Mouse (Mus musculus): ENCODE measurements around the gene Thbs2. TPM values are rescaled to one million over a fixed set of nuclear protein-coding genes. Genes with fewer than 3 reads are reported as not detected.

Thbs2 gene
- polyA plus RNA-seq, 1 experiment from 2014 or later, result 110 TPM

DNA sequence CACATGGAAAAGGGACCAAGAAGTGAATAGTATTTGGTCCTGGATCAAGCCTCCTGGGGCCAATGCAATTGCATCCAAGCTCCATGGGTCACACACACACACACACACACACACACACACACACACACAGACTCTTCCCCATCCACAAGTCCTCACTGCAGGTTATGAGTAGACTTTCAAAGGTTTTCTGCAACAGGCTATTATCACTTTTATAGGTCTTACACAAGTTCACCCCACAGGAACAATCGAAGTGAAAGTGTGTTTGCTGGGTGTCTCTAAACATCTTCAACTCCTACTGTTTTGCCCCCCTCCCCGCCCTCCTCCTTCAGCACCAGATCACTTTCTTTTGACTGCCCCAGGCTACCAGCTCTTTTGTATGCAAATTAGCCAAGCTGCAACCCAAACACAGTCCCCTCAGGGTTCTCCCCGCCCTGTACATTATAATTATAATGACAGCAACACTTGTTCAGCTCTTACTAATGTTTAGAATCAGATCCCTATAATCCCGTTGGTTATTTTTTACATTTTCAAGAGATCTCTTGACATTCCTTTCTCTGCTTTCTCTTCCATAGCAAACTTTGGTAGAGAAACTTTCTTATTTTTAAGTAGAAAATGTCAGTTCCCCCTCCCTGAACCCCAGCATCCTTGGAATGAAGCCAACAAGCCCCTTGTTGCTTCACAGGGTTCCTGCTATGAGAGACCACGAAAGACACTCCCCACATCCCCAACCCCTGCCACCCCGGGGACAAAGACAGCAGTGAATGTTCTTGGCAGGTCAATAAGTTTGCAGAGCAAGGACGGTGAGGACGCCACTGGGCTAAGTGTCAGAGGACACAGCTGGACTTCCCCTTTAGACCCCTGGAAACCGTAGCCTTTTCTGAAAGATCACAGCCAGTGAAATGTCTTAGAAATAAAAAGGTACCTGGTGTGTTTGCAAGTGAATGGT lies 714 bp downstream of the Thbs2 start:
- Histone ChIP-seq H3K36me3 (peaks cover 18% of the 10 kb centered on the region), H3K4me3 (peak overlapping the region; percentile 47), H3K9me3 (no peaks in the 10 kb centered on the region), H3K4me1 (peaks cover 13% of the 10 kb centered on the region), H3K27me3 (no peaks in the 10 kb centered on the region), H3K9ac (peak overlapping the region; percentile 37), H3K4me2 (peak overlapping the region; percentile 51), H3K27ac (peak overlapping the region; percentile 87)
- ATAC-seq (ENCODE audit: insufficient number of reproducible peaks, low FRiP score, low TSS enrichment, low read depth), result no peak
- 9% methylated on average over 9 of the region's 9 CpGs for WGBS

DNA sequence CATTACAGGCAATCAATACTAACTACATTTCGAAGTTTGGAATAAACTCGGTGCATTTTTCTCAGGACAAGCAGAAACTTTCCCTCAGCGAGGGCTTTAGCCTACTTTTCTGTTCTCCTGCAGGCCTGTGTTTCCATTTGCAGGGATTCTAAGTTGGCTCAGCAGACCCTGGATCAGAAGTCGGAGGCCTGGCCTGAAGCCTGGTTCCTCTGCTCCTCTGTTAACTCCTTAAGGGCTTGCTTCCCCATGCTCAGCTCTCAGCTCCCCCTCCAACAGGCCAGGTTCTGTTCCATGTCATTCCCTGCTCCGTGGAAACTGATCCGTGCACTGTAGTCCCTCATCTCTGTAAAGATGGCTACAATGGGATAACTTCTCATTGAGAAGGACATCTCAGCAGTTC lies 2.1 kb downstream of the Thbs2 start:
- Histone ChIP-seq H3K9ac (no peak overlapping the region), H3K9me3 (no peaks in the 10 kb centered on the region), H3K36me3 (peaks cover 23% of the 10 kb centered on the region), H3K4me3 (peak overlapping the region; percentile 47), H3K4me1 (peaks cover 13% of the 10 kb centered on the region), H3K27me3 (no peaks in the 10 kb centered on the region), H3K4me2 (peak overlapping the region; percentile 51), H3K27ac (peak overlapping the region; percentile 87)
- 51% methylated on average over 6 of the region's 6 CpGs for WGBS
- no peak for ATAC-seq (ENCODE audit: insufficient number of reproducible peaks, low FRiP score, low TSS enrichment, low read depth)

DNA sequence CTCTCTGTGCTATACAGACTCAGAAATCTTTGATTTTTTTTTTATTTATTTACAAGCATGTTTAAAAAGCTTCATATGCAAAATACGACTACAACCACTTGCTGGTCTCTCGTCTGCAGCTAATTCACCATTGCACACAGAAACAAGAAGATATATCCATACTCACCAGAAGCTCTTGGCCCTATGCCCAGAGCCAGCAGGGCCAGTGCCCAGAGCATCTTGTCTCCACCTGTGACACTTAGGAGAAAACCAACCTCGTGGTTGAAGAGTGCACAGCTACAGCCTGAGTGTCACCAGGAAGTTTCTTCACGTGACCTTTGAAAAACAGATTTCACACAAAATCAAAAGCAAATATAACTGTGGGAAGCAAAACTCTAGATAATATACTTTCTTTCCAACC lies 2.8 kb downstream of the Thbs2 start:
- no peak for ATAC-seq (ENCODE audit: insufficient number of reproducible peaks, low FRiP score, low TSS enrichment, low read depth)
- WGBS, result 49% methylated on average over 4 of the region's 4 CpGs
- Histone ChIP-seq H3K9ac (no peak overlapping the region), H3K27me3 (no peaks in the 10 kb centered on the region), H3K4me3 (peak overlapping the region; percentile 47), H3K9me3 (no peaks in the 10 kb centered on the region), H3K27ac (peak overlapping the region; percentile 87), H3K4me2 (peak overlapping the region; percentile 51), H3K4me1 (peaks cover 13% of the 10 kb centered on the region), H3K36me3 (peaks cover 26% of the 10 kb centered on the region)

DNA sequence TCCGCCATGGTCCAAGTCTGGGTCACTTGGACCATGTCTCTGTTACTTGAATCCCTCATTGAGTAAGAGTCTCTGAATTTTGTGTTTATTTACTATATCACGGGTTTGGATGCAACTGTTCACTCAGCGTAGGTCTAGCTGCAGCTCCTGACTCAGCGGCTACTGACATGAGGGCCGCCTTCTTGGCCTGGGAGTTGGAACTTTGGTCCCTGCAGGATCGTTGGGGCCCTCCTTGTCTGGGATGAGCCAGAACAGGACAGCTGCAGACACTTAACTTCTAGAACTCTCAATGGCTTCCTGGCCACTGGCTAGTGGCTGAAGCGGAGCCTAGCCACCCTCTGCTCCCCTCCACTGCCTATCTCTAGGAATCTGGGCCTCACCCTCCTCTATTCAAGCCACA lies 11.2 kb downstream of the Thbs2 start:
- Histone ChIP-seq H3K4me3 (no peak overlapping the region), H3K9ac (no peak overlapping the region), H3K36me3 (peaks cover 87% of the 10 kb centered on the region), H3K4me2 (no peak overlapping the region), H3K4me1 (no peaks in the 10 kb centered on the region), H3K27me3 (no peaks in the 10 kb centered on the region), H3K9me3 (no peaks in the 10 kb centered on the region), H3K27ac (no peak overlapping the region)
- WGBS, result 90% methylated on average over 7 of the region's 7 CpGs
- no peak for ATAC-seq (ENCODE audit: insufficient number of reproducible peaks, low FRiP score, low TSS enrichment, low read depth)

DNA sequence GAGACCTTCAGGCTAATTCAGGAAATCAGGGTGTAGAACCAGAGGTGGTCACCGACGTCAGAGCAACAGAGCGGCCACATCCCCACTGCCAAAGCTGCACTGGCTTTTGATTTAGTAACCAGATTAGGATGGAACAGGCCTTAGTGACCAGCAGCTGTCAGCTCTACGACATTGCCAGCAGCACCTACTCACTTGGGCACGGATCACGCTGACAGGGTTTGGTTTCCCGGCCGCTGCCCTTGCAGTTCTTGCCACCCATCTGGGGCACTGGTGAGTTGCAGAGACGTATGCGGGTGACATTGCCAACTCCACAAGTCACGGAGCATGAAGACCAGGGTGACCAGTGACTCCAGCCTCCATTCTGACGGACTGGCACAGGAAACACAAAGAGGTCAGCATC lies 13.0 kb downstream of the Thbs2 start:
- Histone ChIP-seq H3K27ac (no peak overlapping the region), H3K27me3 (no peaks in the 10 kb centered on the region), H3K4me1 (no peaks in the 10 kb centered on the region), H3K9ac (no peak overlapping the region), H3K36me3 (peaks cover 88% of the 10 kb centered on the region), H3K4me2 (no peak overlapping the region), H3K9me3 (no peaks in the 10 kb centered on the region), H3K4me3 (no peak overlapping the region)
- 90% methylated on average over 12 of the region's 12 CpGs for WGBS
- no peak for ATAC-seq (ENCODE audit: insufficient number of reproducible peaks, low FRiP score, low TSS enrichment, low read depth)

DNA sequence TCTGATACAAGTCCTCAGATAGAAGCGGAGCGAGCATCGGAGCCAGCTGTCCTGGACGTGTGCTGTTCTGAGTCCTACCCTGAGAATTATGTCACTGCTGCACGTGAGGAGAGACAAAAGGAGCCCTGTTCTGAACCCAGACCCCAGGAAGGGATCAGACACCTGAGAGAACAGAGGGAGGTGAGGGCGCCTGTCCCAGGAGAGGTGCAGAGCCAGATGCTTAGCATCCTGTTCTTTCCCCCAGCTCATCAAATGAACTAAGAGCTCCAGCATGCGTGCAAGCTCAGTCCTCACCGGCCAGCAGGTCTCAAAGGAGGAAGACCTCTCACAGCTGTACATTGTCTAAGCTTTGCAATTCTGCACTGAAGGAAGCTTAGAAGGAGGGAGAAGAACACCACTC lies 16.8 kb downstream of the Thbs2 start:
- WGBS, result 72% methylated on average over 8 of the region's 8 CpGs
- Histone ChIP-seq H3K4me2 (no peak overlapping the region), H3K36me3 (peaks cover 81% of the 10 kb centered on the region), H3K27me3 (no peaks in the 10 kb centered on the region), H3K9me3 (no peaks in the 10 kb centered on the region), H3K9ac (no peak overlapping the region), H3K4me3 (no peak overlapping the region), H3K27ac (no peak overlapping the region), H3K4me1 (no peaks in the 10 kb centered on the region)
- no peak for ATAC-seq (ENCODE audit: insufficient number of reproducible peaks, low FRiP score, low TSS enrichment, low read depth)

DNA sequence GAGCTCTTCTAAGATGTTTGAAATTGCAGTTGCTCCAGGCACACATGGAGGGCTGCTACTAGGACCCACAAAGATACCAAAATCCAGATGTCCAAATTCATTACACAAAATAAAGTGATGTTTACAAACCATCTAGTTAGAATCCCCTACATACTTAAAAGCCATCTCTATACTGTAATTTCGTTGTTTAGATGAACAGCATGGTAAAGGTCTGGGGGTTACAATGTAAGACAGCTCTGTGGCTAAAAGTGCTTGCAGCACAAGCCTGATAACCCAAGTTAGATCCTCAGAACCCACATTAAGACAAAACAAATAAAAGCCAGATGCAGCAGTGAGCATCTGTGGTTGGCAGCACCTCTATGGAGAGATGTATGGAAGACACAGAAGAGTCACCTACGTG lies 18.5 kb downstream of the Thbs2 start:
- no peaks in the 10 kb centered on the region for H3K4me1 ChIP-seq
- H3K4me3 ChIP-seq, result no peak overlapping the region
- no peak overlapping the region for H3K27ac ChIP-seq
- no peak for ATAC-seq (ENCODE audit: insufficient number of reproducible peaks, low FRiP score, low TSS enrichment, low read depth)
- no peaks in the 10 kb centered on the region for H3K9me3 ChIP-seq
- H3K27me3 ChIP-seq, result no peaks in the 10 kb centered on the region
- no peak overlapping the region for H3K4me2 ChIP-seq
- 76% methylated on average over 2 of the region's 2 CpGs for WGBS
- peaks cover 77% of the 10 kb centered on the region for H3K36me3 ChIP-seq
- no peak overlapping the region for H3K9ac ChIP-seq

DNA sequence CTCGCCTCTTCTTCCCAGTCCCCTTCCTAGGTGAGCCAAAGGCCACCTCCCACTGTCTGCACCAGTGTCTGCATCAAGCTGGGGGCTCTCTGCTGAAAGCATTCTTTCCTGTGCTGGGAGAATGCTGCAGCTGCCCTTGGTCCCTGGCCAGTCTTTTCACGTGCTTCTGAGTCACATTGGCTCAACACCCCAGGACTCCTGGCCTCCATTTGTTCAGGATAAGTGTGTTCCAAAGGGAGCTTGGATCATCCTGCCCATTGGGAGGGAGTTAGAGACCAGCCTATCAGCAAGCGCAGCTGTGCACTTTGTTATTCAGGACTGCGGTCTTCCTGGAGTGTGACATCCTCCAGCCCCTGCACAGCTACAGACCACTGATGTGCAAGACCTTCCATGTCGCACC lies 21.6 kb downstream of the Thbs2 start:
- ATAC-seq (ENCODE audit: insufficient number of reproducible peaks, low FRiP score, low TSS enrichment, low read depth), result no peak
- H3K4me2 ChIP-seq, result no peak overlapping the region
- no peak overlapping the region for H3K9ac ChIP-seq
- no peak overlapping the region for H3K4me3 ChIP-seq
- H3K9me3 ChIP-seq, result no peaks in the 10 kb centered on the region
- H3K27me3 ChIP-seq, result no peaks in the 10 kb centered on the region
- 54% methylated on average over 5 of the region's 5 CpGs for WGBS
- H3K27ac ChIP-seq, result no peak overlapping the region
- H3K4me1 ChIP-seq, result no peaks in the 10 kb centered on the region
- peaks cover 67% of the 10 kb centered on the region for H3K36me3 ChIP-seq

DNA sequence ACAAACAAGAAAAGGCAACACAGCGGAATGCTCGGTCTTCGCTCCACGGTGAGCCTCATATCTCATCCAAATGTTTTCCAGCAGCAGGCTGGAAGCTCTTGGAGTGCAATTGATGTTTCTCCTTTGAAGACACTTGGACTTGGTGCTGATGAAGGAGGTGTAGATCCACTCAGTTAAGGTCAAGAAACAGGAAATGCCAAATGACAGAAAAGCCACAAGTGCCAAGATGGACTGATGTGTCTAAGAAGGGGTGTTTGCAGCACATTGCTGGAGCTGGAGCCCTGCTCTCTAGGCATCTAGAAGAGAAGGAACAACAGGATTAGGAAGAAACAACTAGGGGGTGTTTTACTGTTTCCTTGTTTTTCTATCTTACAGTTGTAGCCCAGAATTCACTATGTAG lies 26.8 kb downstream of the Thbs2 start:
- ATAC-seq (ENCODE audit: insufficient number of reproducible peaks, low FRiP score, low TSS enrichment, low read depth), result no peak
- WGBS, result 79% methylated on average over 4 of the region's 4 CpGs
- Histone ChIP-seq H3K27me3 (no peaks in the 10 kb centered on the region), H3K36me3 (peaks cover 31% of the 10 kb centered on the region), H3K4me3 (no peak overlapping the region), H3K9ac (no peak overlapping the region), H3K27ac (no peak overlapping the region), H3K4me1 (no peaks in the 10 kb centered on the region), H3K9me3 (no peaks in the 10 kb centered on the region), H3K4me2 (no peak overlapping the region)

DNA sequence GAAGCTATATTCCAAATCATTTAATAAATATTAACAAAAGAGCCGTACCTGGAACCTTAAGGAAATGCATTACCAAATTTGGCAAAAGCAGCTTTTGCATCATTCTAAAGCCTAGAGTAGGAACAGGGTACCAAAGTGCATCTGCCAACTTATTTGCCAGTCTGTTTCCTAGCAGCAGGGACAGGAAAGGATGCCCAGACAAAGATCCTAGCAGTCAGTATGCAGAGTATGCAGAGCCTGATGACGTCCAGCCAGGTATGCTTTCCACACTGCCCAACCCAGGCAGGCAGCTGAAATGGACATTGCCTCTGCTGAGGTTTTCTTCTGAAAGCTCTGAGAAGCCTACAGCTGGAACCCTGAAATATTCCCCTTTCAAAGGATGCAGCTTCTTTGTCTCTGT lies 27.6 kb downstream of the Thbs2 start:
- Histone ChIP-seq H3K36me3 (peaks cover 27% of the 10 kb centered on the region), H3K4me3 (no peak overlapping the region), H3K4me2 (no peak overlapping the region), H3K9me3 (no peaks in the 10 kb centered on the region), H3K27ac (no peak overlapping the region), H3K27me3 (no peaks in the 10 kb centered on the region), H3K4me1 (no peaks in the 10 kb centered on the region), H3K9ac (no peak overlapping the region)
- WGBS, result 74% methylated on average over 2 of the region's 2 CpGs
- no peak for ATAC-seq (ENCODE audit: insufficient number of reproducible peaks, low FRiP score, low TSS enrichment, low read depth)

DNA sequence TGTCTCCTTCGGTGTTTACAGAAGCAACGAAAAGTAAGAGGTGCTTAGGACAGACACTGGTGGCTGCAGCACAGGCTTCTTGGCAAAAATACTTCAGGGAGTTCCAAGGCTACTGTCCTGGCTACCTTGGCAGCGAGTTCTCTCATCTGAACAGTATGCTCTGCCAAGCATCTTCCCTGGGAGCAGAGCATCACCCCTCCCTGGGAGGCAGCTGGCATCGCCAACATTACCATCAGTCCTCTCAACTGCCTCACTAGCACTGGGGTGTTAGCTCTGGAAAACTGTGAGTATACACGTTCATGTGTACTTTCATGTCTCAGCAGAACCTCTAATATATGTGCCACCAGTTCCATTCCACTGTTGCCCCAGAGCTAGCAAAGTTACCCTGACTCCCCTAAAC lies 30.7 kb downstream of the Thbs2 start:
- 80% methylated on average over 5 of the region's 5 CpGs for WGBS
- no peak overlapping the region for H3K27ac ChIP-seq

DNA sequence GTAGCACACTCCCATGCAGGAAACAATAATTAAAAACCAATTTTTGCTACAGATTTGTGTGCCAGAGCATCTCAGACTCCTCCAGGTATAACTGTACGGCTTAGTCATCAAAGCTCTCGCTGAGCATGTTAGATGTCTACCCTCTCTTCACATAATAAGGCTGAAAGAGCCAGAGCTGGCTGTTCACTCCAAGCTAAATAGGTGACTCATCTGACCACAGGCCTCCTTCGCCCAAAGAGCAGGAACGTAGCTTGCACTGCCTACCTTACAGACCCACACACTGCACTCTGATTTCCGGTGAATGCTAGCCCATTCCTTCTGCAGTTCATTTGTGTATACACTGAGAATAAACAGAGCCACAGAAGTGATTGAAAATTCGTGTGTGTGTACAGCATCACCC lies 31.6 kb downstream of the Thbs2 start:
- 78% methylated on average over 6 of the region's 6 CpGs for WGBS
- ATAC-seq (ENCODE audit: insufficient number of reproducible peaks, low FRiP score, low TSS enrichment, low read depth), result no peak
- no peak overlapping the region for H3K9ac ChIP-seq
- H3K27ac ChIP-seq, result no peak overlapping the region
- H3K4me1 ChIP-seq, result no peaks in the 10 kb centered on the region
- no peak overlapping the region for H3K4me3 ChIP-seq
- H3K27me3 ChIP-seq, result no peaks in the 10 kb centered on the region
- no peaks in the 10 kb centered on the region for H3K9me3 ChIP-seq
- H3K36me3 ChIP-seq, result peaks cover 2% of the 10 kb centered on the region; the same call in 1 of the 2 replicates
- no peak overlapping the region for H3K4me2 ChIP-seq

More for the DNA sequence above, 30.7 kb downstream of the Thbs2 start:
- Histone ChIP-seq H3K27me3 (no peaks in the 10 kb centered on the region), H3K9ac (no peak overlapping the region), H3K9me3 (no peaks in the 10 kb centered on the region), H3K4me1 (no peaks in the 10 kb centered on the region), H3K36me3 (peaks cover 2% of the 10 kb centered on the region; the same call in 1 of the 2 replicates), H3K4me2 (no peak overlapping the region), H3K4me3 (no peak overlapping the region)
- no peak for ATAC-seq (ENCODE audit: insufficient number of reproducible peaks, low FRiP score, low TSS enrichment, low read depth)

All from limb, embryonic 15.5 days (tissue).